Mouse (Mus musculus) gastrocnemius, postnatal 10 days (tissue): ENCODE data around the gene Samd14. TPM values are rescaled to one million over a fixed set of nuclear protein-coding genes. Genes with fewer than 3 reads are reported as not detected.
A peak's percentile ranks its signal among the peaks of the same experiment; 100 is the strongest.

Experiments
- DNase-seq: peaks from one replicate; pipeline ENCODE4 v3.0.0; 2021; ENCODE audit warnings: mixed read lengths
- total RNA-seq, 2 experiments: library from RNA; stranded (reverse); gene quantifications; 2 replicates each; pipeline ENCODE4 v1.2.3; 2021

The Samd14 gene
- total RNA-seq, 2 experiments from 2014 or later = 3.5 to 6.1 TPM

DNA sequence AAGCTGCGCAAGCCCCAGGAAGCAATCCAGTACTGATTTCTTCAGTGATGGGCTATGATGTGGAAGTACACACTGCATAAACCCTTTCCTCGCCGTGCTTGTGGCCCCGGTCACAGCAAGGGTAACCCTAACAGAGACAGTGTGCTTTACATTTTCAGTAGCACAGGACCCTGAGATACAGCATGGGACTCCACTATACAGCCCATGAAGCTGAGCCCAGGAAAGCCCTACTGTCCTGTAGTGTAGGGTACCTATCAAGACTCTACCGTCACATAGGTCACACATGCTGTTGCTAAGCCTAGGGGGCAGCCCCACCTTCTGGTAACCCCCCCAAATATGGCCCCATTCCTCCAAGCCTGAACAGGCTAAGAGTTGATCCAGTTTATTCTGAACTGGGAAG, 26.8 kb downstream of the Samd14 start:
- no peak for DNase-seq

DNA sequence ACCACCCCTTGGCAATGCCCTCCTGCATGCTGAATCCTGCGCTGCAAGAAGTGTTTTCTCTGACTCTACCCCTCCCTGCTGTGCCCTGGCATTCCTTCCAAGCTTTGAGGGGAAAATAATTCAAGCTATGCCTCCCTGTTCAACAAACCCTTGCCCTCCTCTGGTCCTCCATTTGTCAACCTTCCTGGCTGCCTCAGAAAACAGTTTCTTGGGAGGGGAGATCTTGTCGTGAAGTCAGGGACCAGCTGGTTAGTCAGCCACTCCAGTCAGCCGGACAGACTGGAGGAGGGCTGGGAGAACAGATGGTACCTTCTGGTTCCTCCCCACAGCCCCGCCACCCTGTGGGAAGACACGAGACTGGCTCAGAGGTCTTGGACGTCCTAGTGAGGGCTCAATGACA, 27.6 kb downstream of the Samd14 start:
- no peak for DNase-seq

DNA sequence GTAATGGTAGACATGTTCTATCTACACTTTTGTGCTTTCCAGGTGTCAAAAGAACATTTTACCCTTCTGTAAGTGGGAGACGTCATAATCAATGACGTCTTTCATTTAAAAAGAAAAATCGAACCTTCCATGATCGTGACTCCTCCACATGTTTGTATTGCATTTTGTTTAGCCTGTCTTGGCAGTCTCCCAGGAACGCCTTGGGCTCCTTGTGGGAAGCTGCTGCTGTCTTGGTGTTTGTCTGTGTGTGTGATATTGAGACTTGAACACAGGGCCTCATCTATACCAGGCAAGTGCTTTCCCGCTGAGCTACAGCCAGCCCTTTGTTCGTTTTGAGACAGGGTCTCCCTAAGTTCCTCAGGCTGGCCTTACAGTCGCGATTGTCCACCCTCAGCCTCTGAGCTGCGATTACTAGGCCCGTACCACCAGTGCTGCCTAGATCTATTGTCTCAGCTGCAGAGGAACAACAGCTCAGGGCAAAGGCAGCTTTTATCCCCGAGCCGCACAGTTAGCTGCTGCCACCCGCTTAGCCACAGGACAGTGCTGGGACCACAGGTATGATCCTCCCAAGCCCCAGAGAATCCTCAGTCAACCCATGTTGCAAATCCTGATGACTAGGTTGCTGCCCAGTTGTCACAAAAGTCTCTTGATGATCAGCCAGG, 28.6 kb downstream of the Samd14 start:
- DNase-seq = no peak

DNA sequence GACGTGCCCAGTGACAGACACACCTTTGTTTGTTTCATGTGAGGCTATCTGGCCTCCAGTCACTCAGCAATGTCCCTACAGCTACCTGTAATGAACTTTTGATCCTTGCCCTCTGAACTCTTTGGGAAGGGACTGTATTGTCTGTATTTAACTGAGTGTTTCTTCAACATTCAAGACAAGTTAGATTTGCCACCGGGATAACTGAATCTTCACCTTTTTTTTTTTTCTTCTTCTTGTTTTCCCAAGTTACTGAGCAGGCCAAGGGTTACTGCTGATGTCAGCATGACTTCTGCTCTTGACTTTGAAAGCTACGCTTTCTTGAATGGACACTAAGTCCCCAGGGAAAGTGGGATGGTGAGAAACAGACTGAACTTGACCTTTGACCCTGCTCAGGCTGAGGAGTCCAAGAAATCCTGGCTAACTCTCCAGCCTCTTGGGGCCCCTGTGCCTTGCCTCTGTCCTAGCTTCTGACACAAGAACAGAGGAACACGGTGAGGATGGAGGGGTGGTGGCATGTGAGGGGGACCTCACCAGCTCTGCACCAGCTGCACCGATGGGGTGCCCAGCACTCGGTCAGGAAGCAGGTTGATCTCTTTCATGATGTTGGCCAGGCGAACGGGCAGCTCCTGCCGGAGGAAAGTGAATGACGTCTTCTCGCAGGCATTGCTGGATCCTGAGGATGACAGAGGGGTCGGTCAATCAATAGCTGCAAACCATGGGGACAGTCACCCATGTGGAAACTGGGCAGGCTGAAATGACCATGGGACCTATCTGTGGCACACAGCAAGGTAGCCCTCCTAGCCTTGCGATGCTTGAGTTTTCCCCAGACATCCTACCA, 29.4 kb downstream of the Samd14 start:
- DNase-seq = no peak

DNA sequence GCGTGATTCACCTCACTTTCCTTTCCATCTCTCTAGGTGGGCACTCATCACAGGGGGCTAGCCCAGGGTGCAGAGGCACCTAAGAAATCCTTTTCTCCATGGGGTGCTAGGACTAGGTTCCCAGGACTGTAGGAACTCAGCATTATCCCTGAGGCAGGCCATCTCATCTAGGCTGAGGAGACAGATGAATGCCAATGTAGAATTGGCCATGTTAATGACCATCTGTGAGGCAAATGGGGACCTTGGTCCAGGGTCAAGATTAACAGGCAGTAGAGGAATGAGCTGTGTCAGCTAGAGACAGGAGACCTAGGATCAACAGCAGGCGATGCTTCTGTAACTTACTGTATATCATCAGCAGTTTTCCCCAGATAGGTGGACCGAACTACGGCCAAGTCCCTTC, 30.1 kb downstream of the Samd14 start:
- no peak for DNase-seq

DNA sequence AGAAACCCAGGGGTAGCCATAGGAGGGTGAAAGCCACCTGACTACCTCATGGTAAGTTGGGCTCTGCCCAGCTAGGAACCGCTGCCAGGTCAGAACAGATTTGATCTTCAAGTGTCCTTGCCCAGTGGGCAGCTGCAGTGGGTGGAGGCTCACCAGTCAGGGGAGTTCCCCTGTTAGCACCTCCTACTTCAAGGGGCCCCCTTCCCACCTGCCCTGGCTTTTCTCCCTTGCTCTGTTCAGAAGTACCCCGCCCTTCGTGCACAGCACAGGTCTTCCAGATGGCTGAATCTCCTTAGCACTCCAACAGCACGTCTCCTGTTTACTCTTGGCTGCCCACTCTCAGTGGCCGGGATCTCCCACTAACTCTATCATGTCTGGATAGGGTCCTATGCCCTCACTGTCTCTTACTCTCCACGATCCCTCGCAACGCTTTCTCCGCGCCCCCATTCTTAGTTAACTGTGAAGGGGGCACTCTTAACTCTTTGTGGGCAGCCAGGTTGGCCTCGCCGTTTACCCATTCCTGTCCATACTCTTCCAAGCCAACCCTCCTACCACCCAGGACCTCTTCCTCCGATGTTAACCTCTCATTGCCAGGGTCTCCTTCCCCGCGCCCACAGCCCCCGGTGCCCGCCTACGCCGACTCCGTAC, 30.9 kb downstream of the Samd14 start:
- DNase-seq = peak; percentile 74

DNA sequence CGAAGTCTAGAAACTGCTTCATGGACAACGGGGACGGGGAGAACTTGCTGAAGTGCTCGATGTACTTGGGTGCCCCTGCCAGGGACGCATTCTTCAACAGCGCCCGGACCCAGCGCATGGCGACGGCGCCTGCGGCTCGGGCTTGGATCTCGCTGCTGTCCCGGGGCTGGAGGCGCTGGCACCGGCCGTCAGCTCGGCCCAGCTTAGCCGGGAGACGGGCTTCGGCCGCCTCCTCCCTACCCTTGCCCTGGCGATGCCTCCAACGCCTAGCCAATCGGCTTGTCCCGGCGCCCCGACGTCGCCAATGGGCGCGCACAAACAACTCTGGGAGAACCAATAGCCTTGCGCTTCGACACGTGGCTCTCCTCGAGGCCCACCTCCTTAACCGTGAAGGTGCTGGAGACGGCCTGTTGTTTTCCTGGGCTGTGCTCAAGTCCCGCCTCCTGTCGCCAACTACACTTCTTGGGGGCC, 31.5 kb downstream of the Samd14 start, which contains the start of gene Pdk2:
Pdk2 (minus strand) TSS at position 216 of the 471 bp plus-strand sequence.
- DNase-seq = peak; percentile 91

DNA sequence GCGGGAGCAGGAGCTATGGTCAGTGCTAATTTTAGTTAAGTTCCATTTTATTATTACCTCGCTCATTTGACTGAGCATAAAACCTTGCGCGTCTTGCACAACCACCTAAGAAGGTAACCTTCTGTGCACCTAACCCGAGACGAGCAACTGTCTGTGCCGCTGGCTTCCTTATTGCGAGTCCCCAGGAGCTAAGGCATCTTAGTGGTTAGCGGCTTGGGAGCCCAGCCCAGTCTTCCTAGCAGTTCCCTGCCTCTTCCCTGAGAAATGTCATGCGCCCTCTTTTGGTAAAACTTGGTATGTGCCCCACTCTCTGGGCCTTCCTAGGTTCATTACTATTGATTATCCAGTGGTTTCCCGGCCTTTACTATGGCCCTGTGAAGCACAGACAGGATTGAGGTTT, 32.4 kb downstream of the Samd14 start:
- peak; percentile 81 for DNase-seq

DNA sequence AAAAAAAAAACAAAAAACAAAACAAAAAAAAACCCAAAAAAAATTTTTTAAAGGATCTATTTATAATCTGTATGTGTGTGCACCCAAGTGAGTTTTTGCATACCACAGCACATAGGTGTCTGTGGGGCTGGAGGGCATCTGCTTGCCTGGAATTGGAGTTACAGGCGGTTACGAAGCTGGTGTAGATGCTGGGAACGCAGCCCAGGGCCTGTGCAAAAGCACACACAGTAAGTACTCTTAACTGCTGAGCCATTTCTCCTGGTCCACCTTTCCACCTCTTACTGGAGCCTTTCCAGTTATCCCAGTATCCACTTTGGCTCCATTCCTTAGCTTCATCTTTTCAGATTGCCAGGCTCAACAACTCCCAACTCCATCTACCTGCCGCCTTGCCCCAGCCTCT, 33.4 kb downstream of the Samd14 start:
- DNase-seq = no peak

DNA sequence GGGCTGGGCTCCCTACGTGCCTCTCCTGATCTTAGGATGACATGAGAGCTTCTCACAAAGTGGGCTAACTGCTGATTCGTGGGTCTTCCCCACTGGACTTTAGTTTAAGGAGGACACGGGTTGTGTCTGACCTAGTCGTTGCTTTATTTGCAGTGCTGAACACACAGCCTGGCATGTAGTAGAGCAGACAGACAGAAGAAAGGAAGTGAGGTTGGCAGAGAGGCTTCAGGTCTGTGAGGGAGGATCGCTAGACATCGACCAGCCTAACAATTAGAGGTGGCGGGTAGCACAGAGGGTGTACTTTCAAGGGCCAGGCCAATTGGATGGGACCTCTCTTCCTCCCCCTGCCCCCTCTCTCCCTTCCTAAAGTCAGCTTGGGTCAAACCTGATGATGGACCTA, 33.9 kb downstream of the Samd14 start:
- DNase-seq = no peak

DNA sequence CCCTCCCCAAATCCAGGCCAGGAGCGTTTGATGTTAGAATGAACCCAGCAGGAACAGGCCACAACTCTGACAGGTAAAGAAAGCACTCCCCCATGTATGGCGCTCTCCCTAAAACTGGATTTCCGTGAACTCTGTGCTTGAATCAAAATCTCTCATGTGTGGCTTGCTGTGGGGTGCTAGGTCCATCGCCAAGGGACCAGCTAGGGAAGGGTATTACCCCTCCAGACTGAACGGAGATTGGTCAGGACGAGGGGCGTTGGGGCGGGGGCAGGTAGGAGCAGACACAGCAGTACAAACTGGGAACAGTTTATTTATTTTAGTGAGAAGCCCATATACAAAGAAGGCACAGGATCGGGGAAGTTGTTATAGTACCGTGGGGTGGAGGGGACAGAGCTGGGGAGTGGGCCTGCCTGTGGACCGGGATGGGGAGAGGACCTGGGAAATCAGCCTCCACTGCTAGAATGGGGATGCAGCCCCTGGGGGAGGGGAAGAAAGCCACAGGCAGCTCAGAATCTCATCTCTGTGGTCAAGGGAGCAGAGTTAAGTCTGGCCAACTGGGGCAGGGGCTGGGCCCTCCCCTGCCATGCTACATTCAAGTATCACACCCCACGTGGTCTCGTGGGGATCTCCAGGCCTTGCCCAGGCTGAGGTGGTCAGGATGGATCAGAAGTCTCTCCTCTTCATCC, 34.6 kb downstream of the Samd14 start:
- DNase-seq = no peak

DNA sequence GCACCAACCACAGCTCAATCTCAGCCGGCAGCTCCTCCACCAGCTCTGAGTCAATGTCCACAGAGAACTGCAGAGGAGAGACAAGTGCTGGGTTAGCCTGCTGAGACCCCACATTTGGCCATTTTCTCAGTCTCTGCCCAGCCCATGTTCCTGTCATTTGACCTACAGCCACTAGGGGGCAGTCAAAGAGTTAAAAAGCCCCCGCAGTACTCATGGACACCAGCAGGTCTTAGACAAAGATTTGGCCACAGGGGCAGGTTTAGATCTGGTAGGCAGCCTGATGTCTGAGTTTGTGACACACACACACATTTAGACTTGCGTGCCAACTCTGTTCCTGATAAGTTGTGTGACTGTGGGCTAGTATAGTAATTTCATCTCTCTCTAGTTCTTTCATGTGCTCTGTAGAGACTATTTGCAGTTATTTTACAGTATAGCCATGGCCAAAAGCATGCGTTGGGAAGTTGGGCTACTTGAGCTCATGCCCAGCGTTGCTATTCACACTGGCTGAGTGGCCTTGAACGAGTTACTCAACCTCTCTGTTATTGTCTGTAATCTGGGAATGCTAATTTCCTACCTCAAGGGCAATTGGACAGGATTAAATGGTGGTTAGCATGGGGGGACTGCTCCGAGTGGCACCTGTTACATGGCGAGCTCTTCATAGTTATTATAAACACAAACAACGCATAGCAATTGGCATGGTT, 37.5 kb downstream of the Samd14 start:
- peak; percentile 51 for DNase-seq

DNA sequence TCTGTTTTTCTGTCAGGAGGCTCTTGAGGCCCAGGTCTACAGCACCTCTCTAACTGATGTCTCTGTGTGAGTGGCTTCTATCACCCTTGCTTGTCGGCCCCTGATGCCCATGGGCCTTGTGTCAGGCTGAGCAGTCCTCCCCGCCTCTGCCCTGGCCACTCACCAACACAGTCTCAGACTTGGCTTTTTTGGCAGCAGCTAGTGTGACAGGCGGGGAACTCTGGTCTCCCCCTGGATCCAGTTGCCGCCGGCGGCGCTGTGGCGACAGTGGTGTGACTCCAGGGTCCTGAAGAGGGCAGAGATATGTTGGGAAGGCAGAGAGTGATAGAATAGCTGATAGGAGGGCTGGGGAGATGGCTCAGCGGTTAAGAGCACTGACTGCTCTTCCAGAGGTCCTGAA, 43.4 kb downstream of the Samd14 start:
- DNase-seq = peak; percentile 42

DNA sequence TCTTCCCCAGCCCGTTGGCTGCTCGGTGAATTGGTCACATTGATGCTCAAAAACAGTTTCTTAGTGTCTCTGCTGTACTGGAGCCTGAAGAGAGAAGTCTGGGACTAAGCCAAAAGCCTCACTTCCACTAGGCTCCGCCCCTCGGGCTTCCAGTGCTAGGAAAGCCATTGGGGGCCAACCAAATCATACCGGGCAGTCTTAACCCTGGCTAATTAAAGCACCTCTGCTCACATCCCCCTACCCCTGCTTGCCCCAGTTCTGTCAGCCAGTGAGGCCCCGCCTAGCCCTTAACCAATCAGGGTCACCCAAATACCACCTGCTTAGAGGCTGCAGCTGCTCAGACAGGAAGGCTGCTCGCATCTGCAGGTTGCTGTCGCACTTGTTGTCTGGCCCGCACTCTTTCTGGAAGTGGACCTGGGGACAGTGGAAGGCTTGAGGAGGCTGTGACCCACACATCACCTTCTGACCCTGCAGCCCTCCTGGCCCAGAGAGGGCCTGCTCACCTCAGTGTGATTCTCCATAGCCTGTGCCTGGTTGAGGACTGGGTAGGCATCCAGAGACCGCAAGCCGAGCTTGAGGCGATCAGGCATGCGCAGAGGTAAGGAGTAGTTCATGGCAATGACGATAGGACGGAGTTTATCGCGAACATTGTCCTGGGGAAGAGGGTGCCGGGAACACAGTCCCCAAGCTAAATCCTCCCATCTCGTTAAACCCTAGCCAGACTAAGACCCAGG, 47.3 kb downstream of the Samd14 start:
- no peak for DNase-seq

DNA sequence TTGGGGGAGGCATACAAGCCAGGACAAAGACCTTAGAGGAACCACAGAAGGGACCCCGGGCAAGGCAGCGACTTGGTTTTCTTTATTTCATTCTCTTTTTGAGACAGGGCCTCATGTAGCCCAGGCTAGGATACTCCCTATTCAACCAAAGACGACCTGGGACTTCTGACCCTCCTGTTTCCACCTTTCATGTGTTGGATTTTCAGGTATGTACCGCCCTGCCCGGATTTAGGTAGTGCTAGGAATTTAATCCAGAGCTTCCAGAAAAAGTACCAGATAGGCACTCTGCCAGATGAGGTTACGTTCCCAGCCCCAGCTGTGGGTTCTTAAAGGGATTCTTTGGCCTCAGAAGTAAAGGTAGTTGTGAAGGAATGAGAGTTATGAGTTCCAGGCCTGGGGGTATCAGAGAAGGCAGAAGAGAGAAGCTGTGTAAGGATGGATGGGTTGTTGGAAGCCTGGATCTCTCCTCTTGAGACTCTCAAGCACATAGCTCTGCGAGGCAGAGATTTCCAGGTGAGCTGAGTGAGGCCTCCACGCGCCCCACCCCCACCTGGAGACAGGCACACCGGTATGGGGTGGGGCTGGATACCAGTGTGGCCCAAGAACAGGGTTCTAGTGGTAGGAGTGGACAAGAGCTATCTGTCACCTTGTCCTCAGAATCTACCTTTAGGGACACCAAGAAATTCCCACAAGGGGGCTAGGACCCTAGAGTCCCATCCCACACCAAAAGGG, 59.7 kb downstream of the Samd14 start:
- DNase-seq = no peak

DNA sequence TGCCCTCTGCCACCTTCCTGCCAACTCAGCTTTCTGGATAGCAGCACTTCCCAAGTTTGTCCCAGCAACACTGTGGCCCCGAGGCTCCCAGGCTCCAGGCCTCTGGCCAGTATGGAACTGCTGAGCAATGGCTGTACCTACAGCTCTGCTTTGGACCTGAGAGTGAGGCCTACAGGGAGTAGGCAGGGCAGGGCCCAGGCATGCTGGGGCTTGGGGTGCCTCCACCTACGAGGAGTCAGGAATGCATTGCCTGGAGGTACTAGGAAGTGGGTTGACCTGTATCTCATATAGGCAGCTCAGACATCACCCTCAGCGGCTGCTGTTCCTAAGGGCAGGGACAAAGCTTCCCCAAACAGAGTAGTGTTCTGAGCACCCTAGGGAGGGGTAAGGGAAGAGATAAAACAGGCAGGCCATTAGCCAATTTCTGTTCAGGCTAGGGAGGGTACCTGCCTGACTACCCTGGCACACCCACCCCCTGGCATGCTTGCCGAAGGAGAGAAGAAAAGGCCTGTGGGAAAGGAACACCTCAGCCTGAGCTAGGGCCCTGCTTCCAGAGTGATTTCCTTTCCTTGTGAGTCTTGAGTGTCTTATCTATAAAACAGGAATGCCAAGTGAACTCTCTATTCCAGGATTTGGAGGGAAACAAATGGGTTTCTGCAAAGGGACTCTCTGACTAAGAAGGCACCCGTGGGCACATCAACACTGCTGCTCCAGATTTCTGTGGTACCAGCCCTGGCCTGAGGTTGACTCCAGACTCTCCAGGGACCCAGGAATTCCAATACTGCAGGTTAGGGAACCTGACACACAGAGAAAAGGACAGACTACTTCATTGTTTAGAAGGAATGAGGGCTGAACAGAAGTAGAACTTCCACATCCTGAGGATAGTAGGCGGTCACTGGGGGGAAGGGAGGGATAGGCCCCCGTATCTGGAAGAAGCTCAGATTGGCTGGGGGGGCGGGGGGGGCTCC, 60.7 kb downstream of the Samd14 start:
- DNase-seq = no peak

DNA sequence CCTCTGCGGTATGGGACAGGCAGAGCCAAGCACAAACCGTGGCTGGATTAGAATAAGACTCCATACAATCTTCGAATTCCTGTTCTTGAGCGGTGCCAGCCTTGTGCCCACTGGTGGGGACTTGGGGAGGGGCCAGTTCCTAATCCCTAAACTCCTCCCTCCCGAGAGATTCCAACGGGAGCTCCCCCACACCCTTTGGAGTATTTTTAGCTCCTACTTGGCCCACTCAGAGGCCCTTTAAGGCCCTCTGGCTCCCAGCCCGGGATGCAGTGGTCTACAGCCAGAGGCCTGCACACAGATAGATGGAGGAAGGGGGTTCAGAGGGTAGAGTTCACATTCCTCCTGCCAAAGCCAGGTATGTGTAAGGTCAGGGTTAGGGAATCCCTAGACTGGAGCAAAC, 61.6 kb downstream of the Samd14 start:
- no peak for DNase-seq

DNA sequence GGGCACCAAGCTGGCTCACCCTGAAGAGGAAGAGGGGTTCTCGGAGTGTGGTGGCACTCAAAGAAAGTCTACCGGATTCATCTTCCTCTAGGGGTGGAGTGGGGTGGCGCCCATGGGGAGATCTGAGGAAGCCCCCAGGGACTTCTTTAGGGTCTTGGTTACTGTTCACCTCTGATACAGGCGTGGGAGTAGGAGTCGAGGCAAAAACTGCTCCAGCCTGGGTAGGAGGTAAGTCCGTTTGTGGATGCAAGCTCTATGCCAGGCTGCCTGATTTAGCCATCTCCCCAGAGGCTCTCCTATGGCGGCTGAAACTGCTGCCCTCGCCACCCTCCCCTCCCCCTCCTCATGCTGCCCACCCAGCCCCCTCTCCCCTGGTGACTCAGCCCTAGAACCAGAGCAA, 62.5 kb downstream of the Samd14 start:
- DNase-seq = no peak

DNA sequence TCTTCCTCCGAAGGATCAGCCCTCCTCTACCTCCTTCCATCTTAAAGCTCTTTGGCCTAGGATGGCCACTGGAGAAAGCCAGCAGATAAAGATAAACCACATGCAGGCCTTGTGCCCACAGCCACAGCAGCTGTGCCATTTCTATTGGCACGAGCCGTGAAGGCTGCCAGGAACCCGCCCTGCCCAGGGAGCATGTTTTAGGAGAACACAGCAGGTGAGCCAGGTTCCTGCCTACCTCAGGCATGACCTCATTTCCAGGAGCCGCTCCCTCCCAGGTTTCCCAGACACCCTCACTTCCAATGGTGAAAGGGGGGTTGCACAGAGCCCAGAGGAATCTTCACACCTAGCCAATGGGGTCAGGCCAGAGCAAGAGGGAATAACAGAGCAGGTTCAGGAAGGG, 63.1 kb downstream of the Samd14 start:
- DNase-seq = peak; percentile 27
